Mouse (Mus musculus) left cerebral cortex, postnatal 10 days (tissue): Measurements from ENCODE around the gene Tmem132c. TPM values are rescaled to one million over a fixed set of nuclear protein-coding genes. Genes with fewer than 3 reads are reported as not detected.
"Not testable (repeated sequence)": the region's sequence is repeated elsewhere in the genome, so short reads cannot be mapped to it uniquely, and the experiment has no call there.

Experiments
- DNase-seq, 2 experiments: peaks; one replicate each; pipeline ENCODE4 v3.0.0; 2021 to 2022; ENCODE audit warnings: low spot score in 2 of 2, mixed read lengths in 1 of 2; ENCODE audit errors: extremely low spot score in 1 of 2
- intact Hi-C: fragments of 180-260 bp; cut with DNase I; formaldehyde crosslinking; loops from one replicate; pipeline ENCODE4 v1.15.1; 2025
- total RNA-seq, 2 experiments: library from RNA; stranded (reverse); gene quantifications; 2 replicates each; pipeline ENCODE4 v1.2.3; 2021

Tmem132c gene
- total RNA-seq, 2 experiments from 2014 or later: 7.8 to 7.9 TPM

DNA sequence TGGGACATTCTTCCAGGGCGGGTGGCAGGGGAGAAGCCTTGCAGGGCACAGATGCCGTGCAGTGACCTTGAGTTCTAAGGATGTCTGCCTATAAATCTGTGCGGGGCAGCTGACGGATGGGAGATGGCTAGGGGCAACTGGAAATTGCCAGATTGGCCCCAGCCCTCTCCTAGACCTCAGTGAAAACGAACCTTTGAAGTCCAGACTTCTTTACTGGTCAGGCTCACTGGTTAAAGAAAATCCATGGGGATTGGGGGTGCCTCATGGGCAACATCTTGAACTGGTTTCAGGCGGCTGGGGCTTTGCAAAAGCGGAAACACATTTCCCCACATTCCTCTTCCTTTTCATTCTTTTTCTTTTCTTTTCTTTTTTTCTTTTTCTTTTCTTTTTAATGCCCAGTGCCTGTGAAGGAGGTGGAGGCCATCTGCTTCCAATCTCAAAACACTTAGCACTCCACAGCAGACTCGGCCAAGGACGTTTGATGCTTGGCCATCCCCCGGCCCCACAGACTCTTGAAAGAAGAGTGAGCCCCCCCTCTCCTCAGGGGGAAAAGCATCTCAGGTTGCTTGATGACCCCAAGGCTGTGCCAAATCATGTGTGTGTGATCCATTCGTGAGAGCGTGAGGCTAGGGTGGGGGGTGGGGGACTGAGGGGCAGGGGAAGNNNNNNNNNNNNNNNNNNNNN lies 77.6 kb downstream of the Tmem132c start:
- DNase-seq: peak in 1 of 2 experiments; percentile 40
- intact Hi-C loops: no loop called here

- intact Hi-C loops: no loop called here
Observed at GRCm38 (mm10) chr5:127324645-127325044, 83.0 kb downstream of the Tmem132c start.

DNA sequence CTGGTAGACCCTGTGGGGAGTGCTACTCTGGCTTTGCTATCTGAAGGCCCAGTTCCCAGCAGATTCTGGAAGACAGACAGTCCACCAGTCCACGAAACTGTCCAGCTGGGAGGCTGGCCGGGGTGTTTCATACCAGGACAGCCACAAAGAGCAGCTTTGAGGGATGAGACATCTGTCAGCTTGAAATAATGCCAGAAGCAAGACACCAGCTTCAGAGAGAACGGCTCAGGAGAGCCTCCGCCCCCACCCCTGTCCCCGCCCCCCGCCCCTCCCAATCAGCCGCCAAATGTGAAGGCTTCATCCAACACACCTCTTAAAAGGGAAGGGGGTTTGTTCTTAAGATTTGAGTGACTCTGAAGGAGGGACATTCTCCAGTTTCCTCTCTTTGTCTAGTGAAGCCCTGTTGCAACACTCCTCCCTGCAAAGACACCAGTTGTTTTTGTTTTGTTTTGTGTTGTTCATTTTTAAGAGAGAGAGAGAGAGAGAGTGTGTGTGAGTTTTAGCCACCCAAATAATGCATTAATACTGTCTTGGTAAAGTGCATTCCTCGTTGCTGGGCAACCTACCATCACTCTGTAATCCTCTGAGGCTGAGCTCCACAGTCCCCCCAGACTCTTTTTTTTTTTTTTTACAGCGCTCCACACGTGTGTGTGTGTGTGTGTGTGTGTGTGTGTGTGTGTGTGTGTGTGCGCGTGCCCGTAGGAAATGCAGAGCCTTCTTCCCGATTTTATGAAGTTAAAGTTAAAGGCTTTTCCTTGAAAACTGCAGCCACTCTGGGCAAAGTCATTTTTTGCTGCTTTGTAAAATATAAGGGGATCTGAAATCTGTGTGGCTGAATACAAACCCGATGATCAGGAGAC lies 94.7 kb downstream of the Tmem132c start:
- intact Hi-C loops: no loop called here
- peak; percentile 31 to 56 for DNase-seq

More at GRCm38 (mm10) chr5:127324645-127325044, 83.0 kb downstream of the Tmem132c start:
- DNase-seq: no peak

DNA sequence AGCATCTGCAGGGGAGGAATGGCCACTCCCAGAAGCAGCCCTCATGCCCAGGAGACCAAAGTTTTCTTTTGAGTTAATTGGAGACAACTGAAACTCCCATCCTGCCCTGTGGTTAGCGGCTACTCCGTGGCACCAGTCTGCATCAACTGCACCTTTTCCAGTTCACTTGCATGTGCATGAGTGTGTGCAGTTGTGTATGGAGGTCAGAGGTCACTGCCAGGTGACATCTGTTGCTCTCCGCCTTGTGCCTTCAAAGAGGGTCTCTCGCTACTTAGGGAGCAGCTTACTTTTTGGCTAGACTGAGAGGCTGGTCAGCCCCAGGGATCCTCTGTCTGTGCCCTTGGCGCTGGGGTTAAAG lies 95.3 kb downstream of the Tmem132c start:
- no peak for DNase-seq
- intact Hi-C loops: no loop called here

GRCm38 (mm10) chr5:127339016-127339435 lies 97.4 kb downstream of the Tmem132c start:
- no peak for DNase-seq
- intact Hi-C loops: no loop called here

- intact Hi-C loops: no loop called here
- DNase-seq: no peak
Observed at GRCm38 (mm10) chr5:127341158-127341557, 99.5 kb downstream of the Tmem132c start.

GRCm38 (mm10) chr5:127344721-127345120 lies 103.1 kb downstream of the Tmem132c start:
- intact Hi-C loops: loop anchor here (5.0 kb wide), 1 partner anchor 107 kb away; no protein-coding TSS in a partner anchor

DNA sequence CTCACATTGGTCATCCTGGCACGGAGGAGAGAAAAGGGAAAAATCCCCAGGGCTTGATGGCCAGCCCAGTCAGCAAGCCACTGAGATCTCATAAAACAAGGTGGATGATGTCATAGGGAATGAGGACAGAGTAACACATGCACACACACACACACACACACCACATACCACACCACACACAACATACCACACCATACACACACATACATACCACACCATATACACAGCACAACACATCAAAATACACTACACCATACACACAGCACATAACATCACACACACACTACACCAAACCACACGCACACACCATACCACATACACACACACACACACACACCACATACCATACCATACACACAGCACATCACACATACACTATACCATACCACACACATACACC lies 104.8 kb downstream of the Tmem132c start:
- intact Hi-C loops: loop anchor here (5.0 kb wide), 1 partner anchor 109 kb away; no protein-coding TSS in a partner anchor
- DNase-seq: no peak

More at GRCm38 (mm10) chr5:127344721-127345120, 103.1 kb downstream of the Tmem132c start:
- no peak for DNase-seq

- intact Hi-C loops: loop anchor here (5.0 kb wide), 1 partner anchor 110 kb away; no protein-coding TSS in a partner anchor
- no peak for DNase-seq
Observed at GRCm38 (mm10) chr5:127347053-127347748, 105.6 kb downstream of the Tmem132c start.

GRCm38 (mm10) chr5:127349221-127350065 lies 107.8 kb downstream of the Tmem132c start:
- no peak for DNase-seq
- intact Hi-C loops: loop anchor here (5.0 kb wide), 1 partner anchor 112 kb away; no protein-coding TSS in a partner anchor

GRCm38 (mm10) chr5:127353002-127353401 lies 111.4 kb downstream of the Tmem132c start:
- DNase-seq: no peak
- intact Hi-C loops: no loop called here

DNA sequence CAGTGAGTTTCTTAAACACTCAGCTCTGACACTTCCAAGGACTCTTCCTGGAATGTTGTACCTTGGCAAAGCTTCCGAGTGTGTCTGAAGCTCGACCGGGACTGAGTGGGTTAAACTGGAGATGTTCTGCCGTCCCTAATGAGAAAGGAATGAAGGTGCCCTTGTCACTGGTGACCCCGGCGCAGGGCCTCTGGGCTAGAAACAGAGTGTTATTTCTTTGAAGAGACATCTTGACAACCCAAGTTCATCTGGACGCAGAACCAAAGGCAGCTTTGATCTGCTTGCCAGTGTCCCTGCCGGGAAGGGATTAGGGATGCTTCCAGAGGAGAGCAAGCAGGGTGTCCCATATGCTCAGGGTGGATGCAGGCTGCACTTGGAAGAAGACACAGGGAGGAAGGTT lies 114.2 kb downstream of the Tmem132c start:
- DNase-seq: peak in 1 of 2 experiments; percentile 57

GRCm38 (mm10) chr5:127357878-127358277 lies 116.3 kb downstream of the Tmem132c start:
- intact Hi-C loops, DNase-seq: not testable (repeated sequence)

More for the DNA sequence above, 114.2 kb downstream of the Tmem132c start:
- intact Hi-C loops: no loop called here

DNA sequence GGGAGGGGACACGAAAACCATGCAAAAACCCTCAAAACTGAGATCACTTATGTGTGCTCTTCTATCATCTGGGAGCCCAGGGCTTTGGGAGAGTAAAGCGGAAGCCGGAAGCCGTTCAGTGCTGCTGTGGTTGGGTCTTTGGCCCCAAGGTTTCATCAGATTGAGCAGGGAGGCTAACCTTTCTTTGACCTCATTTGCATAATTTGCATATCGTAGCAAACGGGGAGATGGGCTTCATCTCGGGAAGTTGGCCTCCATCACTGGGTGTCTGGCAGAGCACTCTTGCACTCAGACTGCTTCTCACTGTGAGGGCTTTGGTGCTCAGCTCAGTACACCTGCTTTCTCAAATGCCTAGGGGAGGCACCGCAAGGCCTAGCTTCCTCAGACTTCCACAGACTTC lies 119.5 kb downstream of the Tmem132c start:
- intact Hi-C loops: no loop called here
- no peak for DNase-seq

DNA sequence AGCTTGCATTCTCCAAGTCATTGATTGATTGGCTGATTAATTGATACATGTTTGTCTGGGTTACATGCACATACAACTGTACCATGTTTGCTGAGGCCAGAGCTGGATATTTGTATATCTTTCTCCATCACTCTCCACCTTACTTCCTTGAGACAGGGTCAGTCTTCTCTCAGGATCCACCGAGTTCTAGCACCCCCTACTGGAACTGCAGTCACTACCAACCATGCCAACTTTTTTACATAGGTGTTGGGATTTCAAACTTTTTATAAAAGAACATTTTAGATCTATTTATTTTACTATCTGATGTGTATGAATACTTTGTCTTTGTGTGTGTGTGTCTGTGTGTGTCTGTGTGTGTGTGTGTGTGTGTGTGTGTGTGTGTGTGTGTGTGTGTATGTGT lies 123.5 kb downstream of the Tmem132c start:
- DNase-seq: no peak
- intact Hi-C loops: no loop called here

- no peak for DNase-seq
- intact Hi-C loops: no loop called here
Observed at GRCm38 (mm10) chr5:127368191-127368590, 126.6 kb downstream of the Tmem132c start.

DNA sequence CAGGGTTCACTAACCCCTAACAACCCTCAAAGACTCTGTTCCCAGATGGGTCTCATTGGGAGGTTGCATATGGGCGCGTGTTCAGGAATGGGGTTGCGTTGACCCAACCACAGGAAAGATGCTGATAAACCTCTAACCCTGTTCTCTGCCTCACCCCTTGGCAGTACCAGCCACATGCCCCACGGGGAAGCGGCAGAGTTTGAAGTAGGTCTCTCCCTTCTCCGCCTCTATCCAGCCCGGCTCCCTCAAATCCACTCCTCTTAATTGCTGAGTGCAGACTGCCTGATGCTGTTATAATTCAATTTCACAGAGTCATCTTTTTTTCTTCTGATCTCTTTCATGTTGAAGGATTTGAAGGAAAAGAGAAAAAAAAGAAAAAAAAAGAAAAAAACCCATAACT lies 128.2 kb downstream of the Tmem132c start:
- no peak for DNase-seq
- intact Hi-C loops: no loop called here

- intact Hi-C loops: no loop called here
- peak in 1 of 2 experiments; percentile 69 for DNase-seq
Observed at GRCm38 (mm10) chr5:127370503-127370902, 128.9 kb downstream of the Tmem132c start.
